Mouse (Mus musculus) CH12.LX (cell line): ENCODE data around the gene Ahnak. TPM values are rescaled to one million over a fixed set of nuclear protein-coding genes. Genes with fewer than 3 reads are reported as not detected.
"Not testable (repeated sequence)": the region's sequence is repeated elsewhere in the genome, so short reads cannot be mapped to it uniquely, and the experiment has no call there.

Experiments used
- DNase-seq: peaks from one replicate; pipeline ENCODE4 v3.0.0-alpha.2; 2013; ENCODE audit errors: extremely low read depth
- H3K27ac ChIP-seq: 2 replicates; pipeline ENCODE4 v1.5.1; 2012; ENCODE audit warnings: low read depth, mild to moderate bottlenecking, control low read depth, moderate library complexity; ENCODE audit not compliant: insufficient read depth
- H3K27me3 ChIP-seq: replicated peaks from 2 replicates; pipeline ENCODE3; 2012; ENCODE audit warnings: inconsistent platforms
- H3K36me3 ChIP-seq, 2 experiments: replicated peaks in 1 of 2; 2 replicates each; pipeline versions ENCODE3 to v1.6.1; 2012; ENCODE audit warnings: inconsistent platforms in 1 of 2, low read length in 1 of 2, mild to moderate bottlenecking in 1 of 2, mixed read lengths in 1 of 2, moderate library complexity in 1 of 2; ENCODE audit not compliant: control insufficient read depth in 1 of 2, insufficient read depth in 1 of 2
- H3K4me1 ChIP-seq, 2 experiments: 2 replicates each; pipeline ENCODE4 v1.6.1; 2012; ENCODE audit warnings: inconsistent platforms in 1 of 2, moderate library complexity in 1 of 2; ENCODE audit not compliant: insufficient read depth in 2 of 2, control insufficient read depth in 1 of 2
- H3K4me2 ChIP-seq: 2 replicates; pipeline ENCODE4 v1.6.1; 2012; ENCODE audit warnings: low read depth, mild to moderate bottlenecking, control low read depth; ENCODE audit not compliant: poor library complexity, insufficient read depth, severe bottlenecking
- H3K4me3 ChIP-seq, 3 experiments: fragments of 150-350 bp in 1 of 3; sonication (generic) in 1 of 3; replicated peaks in 1 of 3; 2 replicates each; pipeline versions ENCODE3 to v1.5.1; 2011 to 2012; ENCODE audit warnings: low read depth in 2 of 3, low read length in 2 of 3, mild to moderate bottlenecking in 2 of 3, moderate library complexity in 2 of 3, control low read depth in 1 of 3, improper control_type of control experiment in 1 of 3, inconsistent platforms in 1 of 3, mixed read lengths in 1 of 3; ENCODE audit not compliant: poor library complexity in 1 of 3
- H3K79me2 ChIP-seq: replicated peaks from 2 replicates; pipeline ENCODE4 v1.6.1; 2012; ENCODE audit warnings: mild to moderate bottlenecking, moderate library complexity; ENCODE audit not compliant: control insufficient read depth, poor library complexity, insufficient read depth, severe bottlenecking; ENCODE audit errors: extremely low read depth
- H3K9ac ChIP-seq: 2 replicates; pipeline ENCODE4 v1.6.1; 2012; ENCODE audit warnings: low read depth, mild to moderate bottlenecking, control low read depth, moderate library complexity; ENCODE audit not compliant: insufficient read depth
- H3K9me3 ChIP-seq: replicated peaks from 2 replicates; pipeline ENCODE3; 2012; ENCODE audit warnings: low read length, inconsistent platforms, mixed read lengths
- CHD2 ChIP-seq: IDR thresholded peaks from 2 replicates; pipeline ENCODE4 v1.6.1; 2011; ENCODE audit warnings: low read length, improper control_type of control experiment
- EP300 ChIP-seq: IDR thresholded peaks from 2 replicates; pipeline ENCODE4 v1.6.1; 2011; ENCODE audit warnings: low read length, improper control_type of control experiment
- GABPA ChIP-seq: IDR thresholded peaks from 2 replicates; pipeline ENCODE4 v1.6.1; 2012; ENCODE audit warnings: low read depth, low read length, improper control_type of control experiment, inconsistent platforms; ENCODE audit not compliant: insufficient replicate concordance
- JUND ChIP-seq: conservative IDR thresholded peaks from 2 replicates; pipeline ENCODE4 v1.6.1; 2011; ENCODE audit warnings: low read depth, low read length, improper control_type of control experiment
- MAX ChIP-seq: IDR thresholded peaks from 2 replicates; pipeline ENCODE4 v1.6.1; 2011; ENCODE audit warnings: low read length, improper control_type of control experiment
- NELFE ChIP-seq: IDR thresholded peaks from 2 replicates; pipeline ENCODE4 v1.6.1; 2011; ENCODE audit warnings: low read depth, low read length, improper control_type of control experiment
- NRF1 ChIP-seq: IDR thresholded peaks from 2 replicates; pipeline ENCODE4 v1.6.1; 2014; ENCODE audit warnings: low read depth, mild to moderate bottlenecking, inconsistent platforms, low read length, improper control_type of control experiment, moderate library complexity
- POLR2A ChIP-seq: IDR thresholded peaks from 2 replicates; pipeline ENCODE4 v1.6.1; 2011; ENCODE audit warnings: low read depth, mild to moderate bottlenecking, improper control_type of control experiment, low read length
- RAD21 ChIP-seq: IDR thresholded peaks from 2 replicates; pipeline ENCODE4 v1.6.1; 2011; ENCODE audit warnings: low read depth, mild to moderate bottlenecking, low read length, improper control_type of control experiment, moderate library complexity
- RCOR1 ChIP-seq: conservative IDR thresholded peaks from 2 replicates; pipeline ENCODE4 v1.6.1; 2012; ENCODE audit warnings: low read depth, mild to moderate bottlenecking, inconsistent platforms, low read length, improper control_type of control experiment
- TCF12 ChIP-seq: IDR thresholded peaks from 2 replicates; pipeline ENCODE4 v1.6.1; 2014; ENCODE audit warnings: low read depth, mild to moderate bottlenecking, inconsistent platforms, low read length, improper control_type of control experiment
- UBTF ChIP-seq: IDR thresholded peaks from 2 replicates; pipeline ENCODE4 v1.6.1; 2012; ENCODE audit warnings: low read depth, mild to moderate bottlenecking, inconsistent platforms, low read length, improper control_type of control experiment, moderate library complexity
- USF1 ChIP-seq: IDR thresholded peaks from 2 replicates; pipeline ENCODE4 v1.6.1; 2014; ENCODE audit warnings: low read depth, mild to moderate bottlenecking, inconsistent platforms, low read length, improper control_type of control experiment
- ZNF384 ChIP-seq: IDR thresholded peaks from 2 replicates; pipeline ENCODE4 v1.6.1; 2012; ENCODE audit warnings: low read depth, low read length, improper control_type of control experiment, inconsistent platforms
- dilution Hi-C: fragments of 300-500 bp; cut with MboI; formaldehyde crosslinking; loops from 2 replicates; pipeline ENCODE4 v1.14.3; 2020; ENCODE audit warnings: low sequenced_read_pairs; ENCODE audit not compliant: extremely low pct_unique_long_range_greater_than_20kb, extremely low pct_ligation_motif_present
- in situ Hi-C: fragments of 300-500 bp; cut with MboI; formaldehyde crosslinking; loops from 3 replicates; pipeline ENCODE4 v1.14.3; 2019; ENCODE audit warnings: low sequenced_read_pairs, low pct_ligation_motif_present, low pct_unique_long_range_greater_than_20kb, mixed read lengths
- polyA plus RNA-seq: library from polyadenylated mRNA; unstranded; fragments of >175 nt; gene quantifications from 2 replicates; pipeline ENCODE4 v1.2.1, GENCODE M21; 2012; ENCODE audit warnings: low read depth; ENCODE audit not compliant: insufficient read length
- total RNA-seq, 2 experiments: library from RNA; depleted of rRNA; stranded (reverse); fragments of 300-350 nt in 1 of 2; fragments of >200 nt in 1 of 2; gene quantifications; 2 replicates each; pipeline ENCODE4 v1.2.3; 2012 to 2014

Ahnak gene
- total and polyA plus RNA-seq, 3 experiments, result 1.7 to 21.7 (median 1.8) TPM

DNA sequence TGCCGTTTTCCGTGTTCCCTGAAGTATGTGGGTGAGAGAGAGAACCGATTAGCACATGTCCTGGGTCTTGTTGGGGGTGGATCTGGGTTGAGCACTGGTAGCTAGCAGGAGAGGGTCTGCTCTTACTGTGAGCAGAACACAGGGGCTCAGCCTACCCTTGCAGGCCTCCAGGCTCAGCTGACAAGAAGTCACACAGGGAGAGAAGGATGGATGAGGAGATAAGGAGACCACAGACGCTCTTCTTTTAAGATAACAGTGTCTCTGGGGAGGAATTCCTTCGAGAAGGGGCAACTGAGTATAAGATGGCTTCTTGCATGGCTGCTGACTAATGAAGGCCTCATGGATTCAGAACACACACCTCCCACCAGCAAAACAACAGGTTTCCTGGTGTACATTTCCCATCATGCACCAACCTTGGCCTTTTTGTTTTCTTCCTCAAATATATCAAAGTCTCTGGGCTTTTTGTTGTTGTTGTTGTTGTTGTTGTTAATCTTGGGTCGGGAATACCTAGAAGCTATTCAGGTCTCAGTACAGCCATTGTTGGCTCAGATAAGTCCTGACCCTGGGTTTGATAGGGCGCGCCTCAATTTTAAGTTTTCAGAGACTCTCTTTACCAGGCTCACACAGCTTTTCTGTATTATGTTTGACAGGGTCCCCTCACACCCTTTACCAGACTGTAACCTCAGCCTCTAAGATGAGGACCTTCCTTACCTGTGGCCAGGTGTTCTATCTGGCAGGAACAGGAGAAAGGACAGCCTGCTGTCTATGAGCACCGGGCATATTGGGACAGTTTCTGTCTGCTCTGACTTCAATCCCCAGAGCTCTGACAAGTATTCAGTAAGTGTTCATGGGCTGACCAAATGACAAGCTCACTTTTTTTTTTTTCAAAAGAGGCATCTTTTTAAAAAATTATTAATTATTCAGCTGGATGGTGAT, 61.5 kb downstream of the Ahnak start:
- no peaks in the 10 kb centered on the region for H3K79me2 ChIP-seq
- H3K36me3 ChIP-seq, result no peaks in the 10 kb centered on the region
- H3K4me2 ChIP-seq, result no peak overlapping the region
- no peak overlapping the region for H3K9ac ChIP-seq
- H3K27me3 ChIP-seq, result no peaks in the 10 kb centered on the region
- no peak for DNase-seq
- peaks cover 7% of the 10 kb centered on the region for H3K9me3 ChIP-seq
- dilution Hi-C loops, result no loop called here
- H3K4me1 ChIP-seq, result peaks cover 21 to 45% of the 10 kb centered on the region in 2 experiments
- H3K4me3 ChIP-seq, result no peak overlapping the region
- no peak for TF ChIP-seq RCOR1
- TF ChIP-seq MAX, result no peak
- TF ChIP-seq NELFE, result no peak
- TF ChIP-seq CHD2, result no peak
- TF ChIP-seq JUND, result no peak
- no peak for TF ChIP-seq NRF1
- no peak for TF ChIP-seq EP300
- no peak for TF ChIP-seq USF1
- TF ChIP-seq RAD21, result no peak
- TF ChIP-seq GABPA, result no peak
- TF ChIP-seq TCF12, result no peak
- TF ChIP-seq UBTF, result no peak
- no peak for TF ChIP-seq POLR2A
- in situ Hi-C loops, result loop anchor here (10.0 kb wide), 1 partner anchor 56 kb away; no protein-coding TSS in a partner anchor
- H3K27ac ChIP-seq, result no peak overlapping the region

DNA sequence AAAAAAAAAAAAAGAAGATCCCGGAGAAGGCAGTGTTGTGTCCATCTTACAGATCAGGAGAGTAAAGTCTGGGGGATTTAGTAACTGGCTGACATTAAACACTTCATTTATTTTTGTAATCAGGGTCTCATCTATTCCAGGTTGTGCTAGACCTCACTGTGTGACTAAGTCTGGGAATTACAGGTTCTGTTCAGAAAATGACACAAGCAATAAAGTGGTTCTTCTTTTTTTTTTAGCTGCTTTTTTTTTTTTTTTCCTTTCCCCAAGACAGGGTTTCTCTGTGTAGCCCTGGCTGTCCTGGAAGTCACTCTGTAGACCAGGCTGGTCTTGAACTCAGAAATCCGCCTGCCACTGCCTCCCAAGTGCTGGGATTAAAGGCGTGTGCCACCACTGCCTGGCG, 62.9 kb downstream of the Ahnak start:
- H3K4me1 ChIP-seq, result peaks cover 23 to 51% of the 10 kb centered on the region in 2 experiments
- H3K27me3 ChIP-seq, H3K79me2 ChIP-seq, DNase-seq, dilution Hi-C loops, H3K27ac ChIP-seq, H3K9ac ChIP-seq, H3K36me3 ChIP-seq, H3K9me3 ChIP-seq, H3K4me2 ChIP-seq, H3K4me3 ChIP-seq: not testable (repeated sequence)
- in situ Hi-C loops, result loop anchor here (10.0 kb wide), 1 partner anchor 57 kb away; no protein-coding TSS in a partner anchor
- TF ChIP-seq ZNF384, result peak; percentile 83
